Mouse (Mus musculus): ENCODE measurements around the gene Cep85l. TPM values are rescaled to one million over a fixed set of nuclear protein-coding genes. Genes with fewer than 3 reads are reported as not detected.
A peak's percentile ranks its signal among the peaks of the same experiment; 100 is the strongest.

Cep85l gene
- total and polyA plus RNA-seq, 3 experiments: 4.3 to 16.5 (median 16.2) TPM

- TF ChIP-seq CTCF (IDR thresholded peaks at IDR 0.05): no peak
- TF ChIP-seq POLR2A (IDR thresholded peaks at IDR 0.05; ENCODE audit: insufficient read depth, low read depth, low read length): peak; percentile 64
- TF ChIP-seq EP300 (IDR thresholded peaks at IDR 0.05; ENCODE audit: insufficient read depth, low read depth, low read length): no peak
- intact Hi-C loops (cut with DNase I): loop anchor here (10.0 kb wide), 1 partner anchor 259 kb away; no protein-coding TSS in a partner anchor
- 60% methylated on average over 4 of the region's 4 CpGs for WGBS
Observed at GRCm38 (mm10) chr10:53345508-53345907, 34.2 kb downstream of the Cep85l start.

GRCm38 (mm10) chr10:53343865-53344264 lies 35.9 kb downstream of the Cep85l start:
- intact Hi-C loops (cut with DNase I): loop anchor here (10.0 kb wide), 1 partner anchor 261 kb away; no protein-coding TSS in a partner anchor
- TF ChIP-seq POLR2A (IDR thresholded peaks at IDR 0.05; ENCODE audit: insufficient read depth, low read depth, low read length) (peak; percentile 67), EP300 (IDR thresholded peaks at IDR 0.05; ENCODE audit: insufficient read depth, low read depth, low read length) (peak; percentile 97), CTCF (IDR thresholded peaks at IDR 0.05) (no peak)
- Histone ChIP-seq H3K4me3 (peak overlapping the region; percentile 37), H3K79me2 (replicated peaks; ENCODE audit: control insufficient read depth, insufficient read depth, low read length) (peaks cover 2% of the 10 kb centered on the region; the same call in 1 of the 2 replicates), H3K4me1 (ENCODE audit: control insufficient read depth, insufficient read depth, low read length) (peaks cover 7% of the 10 kb centered on the region), H3K27ac (peak overlapping the region; percentile 76), H3K27me3 (ENCODE audit: control insufficient read depth, insufficient read depth, low read length) (no peaks in the 10 kb centered on the region), H3K9ac (ENCODE audit: low read depth, low read length) (peak overlapping the region; percentile 58), H3K36me3 (ENCODE audit: control insufficient read depth, insufficient read depth, low read length) (peaks cover 50% of the 10 kb centered on the region)
- DNase-seq: no peak
- WGBS: 21% methylated on average over 10 of the region's 10 CpGs

More at GRCm38 (mm10) chr10:53345508-53345907, 34.2 kb downstream of the Cep85l start:
- H3K27me3 ChIP-seq (ENCODE audit: control insufficient read depth, insufficient read depth, low read length): no peaks in the 10 kb centered on the region
- peaks cover 47% of the 10 kb centered on the region for H3K36me3 ChIP-seq (ENCODE audit: control insufficient read depth, insufficient read depth, low read length)
- no peak overlapping the region for H3K9ac ChIP-seq (ENCODE audit: low read depth, low read length)
- H3K27ac ChIP-seq: peak overlapping the region; percentile 21
- H3K4me3 ChIP-seq: no peak overlapping the region
- peaks cover 11% of the 10 kb centered on the region for H3K4me1 ChIP-seq (ENCODE audit: control insufficient read depth, insufficient read depth, low read length)
- peaks cover 2% of the 10 kb centered on the region; the same call in 1 of the 2 replicates for H3K79me2 ChIP-seq (replicated peaks; ENCODE audit: control insufficient read depth, insufficient read depth, low read length)
- DNase-seq: no peak

GRCm38 (mm10) chr10:53343384-53343783 lies 36.4 kb downstream of the Cep85l start:
- TF ChIP-seq EP300 (IDR thresholded peaks at IDR 0.05; ENCODE audit: insufficient read depth, low read depth, low read length): 0 out of 2 replicates have a peak, but pooled peaks have one; percentile 11
- no peak for TF ChIP-seq CTCF (IDR thresholded peaks at IDR 0.05)
- TF ChIP-seq POLR2A (IDR thresholded peaks at IDR 0.05; ENCODE audit: insufficient read depth, low read depth, low read length): peak; percentile 62
- peak overlapping the region; percentile 72 for H3K9ac ChIP-seq (ENCODE audit: low read depth, low read length)
- peaks cover 2% of the 10 kb centered on the region; the same call in 1 of the 2 replicates for H3K79me2 ChIP-seq (replicated peaks; ENCODE audit: control insufficient read depth, insufficient read depth, low read length)
- H3K4me3 ChIP-seq: peak overlapping the region; percentile 37
- H3K27ac ChIP-seq: peak overlapping the region; percentile 76
- no peaks in the 10 kb centered on the region for H3K27me3 ChIP-seq (ENCODE audit: control insufficient read depth, insufficient read depth, low read length)
- 36% methylated on average over 6 of the region's 6 CpGs for WGBS
- no peak for DNase-seq
- H3K36me3 ChIP-seq (ENCODE audit: control insufficient read depth, insufficient read depth, low read length): peaks cover 47% of the 10 kb centered on the region
- peaks cover 4% of the 10 kb centered on the region for H3K4me1 ChIP-seq (ENCODE audit: control insufficient read depth, insufficient read depth, low read length)
- intact Hi-C loops (cut with DNase I): loop anchor here (10.0 kb wide), 1 partner anchor 261 kb away; no protein-coding TSS in a partner anchor

GRCm38 (mm10) chr10:53342166-53342728 lies 37.5 kb downstream of the Cep85l start:
- WGBS: 50% methylated on average over 9 of the region's 9 CpGs
- peak overlapping the region; percentile 72 for H3K9ac ChIP-seq (ENCODE audit: low read depth, low read length)
- H3K27ac ChIP-seq: peak overlapping the region; percentile 76
- intact Hi-C loops (cut with DNase I): loop anchor here (10.0 kb wide), 1 partner anchor 263 kb away; no protein-coding TSS in a partner anchor
- no peak for DNase-seq
- H3K79me2 ChIP-seq (replicated peaks; ENCODE audit: control insufficient read depth, insufficient read depth, low read length): peaks cover 2% of the 10 kb centered on the region; the same call in 1 of the 2 replicates
- TF ChIP-seq EP300 (IDR thresholded peaks at IDR 0.05; ENCODE audit: insufficient read depth, low read depth, low read length): 0 out of 2 replicates have a peak, but pooled peaks have one; percentile 18
- TF ChIP-seq POLR2A (IDR thresholded peaks at IDR 0.05; ENCODE audit: insufficient read depth, low read depth, low read length): peak; percentile 59
- TF ChIP-seq CTCF (IDR thresholded peaks at IDR 0.05): no peak
- no peaks in the 10 kb centered on the region for H3K27me3 ChIP-seq (ENCODE audit: control insufficient read depth, insufficient read depth, low read length)
- peaks cover 3% of the 10 kb centered on the region for H3K4me1 ChIP-seq (ENCODE audit: control insufficient read depth, insufficient read depth, low read length)
- H3K4me3 ChIP-seq: peak overlapping the region; percentile 55
- H3K36me3 ChIP-seq (ENCODE audit: control insufficient read depth, insufficient read depth, low read length): peaks cover 41% of the 10 kb centered on the region

- peak overlapping the region; percentile 68 for H3K9ac ChIP-seq (ENCODE audit: low read depth, low read length)
- DNase-seq: no peak
- H3K36me3 ChIP-seq (ENCODE audit: control insufficient read depth, insufficient read depth, low read length): peaks cover 35% of the 10 kb centered on the region
- 0 out of 2 replicates have a peak, but pooled peaks cover 1% of the 10 kb centered on the region for H3K79me2 ChIP-seq (replicated peaks; ENCODE audit: control insufficient read depth, insufficient read depth, low read length)
- TF ChIP-seq EP300 (IDR thresholded peaks at IDR 0.05; ENCODE audit: insufficient read depth, low read depth, low read length): no peak
- peak; percentile 63 for TF ChIP-seq POLR2A (IDR thresholded peaks at IDR 0.05; ENCODE audit: insufficient read depth, low read depth, low read length)
- peak; percentile 78 for TF ChIP-seq CTCF (IDR thresholded peaks at IDR 0.05)
- peak overlapping the region; percentile 55 for H3K4me3 ChIP-seq
- no peaks in the 10 kb centered on the region for H3K27me3 ChIP-seq (ENCODE audit: control insufficient read depth, insufficient read depth, low read length)
- H3K27ac ChIP-seq: peak overlapping the region; percentile 76
- intact Hi-C loops (cut with DNase I): loop anchor here (2.0 to 10.0 kb wide), 2 partner anchors 17 to 263 kb away; no protein-coding TSS in a partner anchor
- H3K4me1 ChIP-seq (ENCODE audit: control insufficient read depth, insufficient read depth, low read length): peaks cover 3% of the 10 kb centered on the region
- WGBS: 55% methylated on average over 7 of the region's 7 CpGs
Observed at GRCm38 (mm10) chr10:53341288-53341965, 38.3 kb downstream of the Cep85l start.

All from heart, adult 2 months (tissue).